Mouse (Mus musculus) forebrain, embryonic 12.5 days (tissue): ENCODE results near the gene Ugt8a. TPM values are rescaled to one million over a fixed set of nuclear protein-coding genes. Genes with fewer than 3 reads are reported as not detected.

Experiments used
- ATAC-seq: fragments of 200-750 bp; cut with Nextera tagmentation; 2 replicates; pipeline ENCODE4 v1.8.0; 2017; ENCODE audit warnings: moderate TSS enrichment; ENCODE audit not compliant: low FRiP score
- H3K27ac ChIP-seq: fragments of 300-500 bp; sonication (generic); 2 replicates; pipeline ENCODE4 v1.5.1; 2016; ENCODE audit warnings: mild to moderate bottlenecking
- H3K27me3 ChIP-seq: fragments of 300-500 bp; sonication (generic); 2 replicates; pipeline ENCODE4 v1.6.1; 2016; ENCODE audit warnings: mild to moderate bottlenecking
- H3K36me3 ChIP-seq: fragments of 300-500 bp; sonication (generic); replicated peaks from 2 replicates; pipeline ENCODE4 v1.6.1; 2016; ENCODE audit warnings: mild to moderate bottlenecking
- H3K4me1 ChIP-seq: fragments of 300-500 bp; sonication (generic); 2 replicates; pipeline ENCODE4 v1.6.1; 2016
- H3K4me2 ChIP-seq: fragments of 300-500 bp; sonication (generic); 2 replicates; pipeline ENCODE4 v1.6.1; 2016; ENCODE audit warnings: mild to moderate bottlenecking, moderate library complexity
- H3K4me3 ChIP-seq: fragments of 300-500 bp; sonication (generic); replicated peaks from 2 replicates; pipeline ENCODE4 v1.5.1; 2016; ENCODE audit warnings: mild to moderate bottlenecking
- H3K9ac ChIP-seq: fragments of 300-500 bp; sonication (generic); 2 replicates; pipeline ENCODE4 v1.6.1; 2016; ENCODE audit warnings: mild to moderate bottlenecking
- H3K9me3 ChIP-seq: fragments of 300-500 bp; sonication (generic); 2 replicates; pipeline ENCODE4 v1.6.1; 2016
- WGBS: fragments of 180-500 bp; shearing (Covaris S2); methylation state at CpG from one replicate; pipeline ENCODE4 v1.1.7; 2016; 5-methylcytosine and 5-hydroxymethylcytosine counted together
- polyA plus RNA-seq: library from polyadenylated mRNA; unstranded; fragments of >200 nt; fragmentation: Nextera tagmentation; extraction: Ambion mirVana; gene quantifications from 2 replicates; pipeline ENCODE4 v1.2.1, GENCODE M21; 2016

The Ugt8a gene
- polyA plus RNA-seq, 1 experiment from 2014 or later: 4.1 TPM

DNA sequence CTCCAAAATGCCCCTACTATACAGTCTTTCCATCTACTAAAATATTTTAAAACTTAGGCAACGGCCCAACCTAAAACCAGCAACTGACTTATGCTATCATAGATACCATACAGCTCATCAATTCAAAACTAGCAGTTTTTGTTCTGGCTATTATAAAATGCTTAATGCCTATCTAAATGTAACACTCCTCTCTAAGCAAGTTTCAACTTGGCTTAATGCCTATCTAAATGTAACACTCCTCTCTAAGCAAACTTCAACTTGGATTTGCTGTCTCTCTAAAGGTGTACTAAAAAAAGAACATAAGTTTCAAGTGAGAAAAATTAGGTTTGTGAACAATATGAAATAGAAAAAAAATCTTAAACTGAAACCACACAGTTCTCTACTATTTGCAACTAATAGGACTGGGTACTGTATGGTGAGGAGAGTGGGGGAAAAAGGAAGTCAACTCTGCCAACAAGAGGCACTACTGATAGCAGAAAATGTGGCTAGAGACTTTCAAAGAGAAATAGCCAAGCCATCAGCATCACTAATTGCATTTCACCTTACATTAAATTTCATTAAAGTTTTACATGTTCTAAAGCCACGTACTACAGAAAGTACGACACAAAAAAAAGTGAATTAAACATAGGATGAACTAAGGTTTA, 5.7 kb downstream of the Ugt8a start:
- whole genome bisulfite sequencing: 84% methylated on average over 3 of the region's 3 CpGs
- ATAC-seq: no peak

DNA sequence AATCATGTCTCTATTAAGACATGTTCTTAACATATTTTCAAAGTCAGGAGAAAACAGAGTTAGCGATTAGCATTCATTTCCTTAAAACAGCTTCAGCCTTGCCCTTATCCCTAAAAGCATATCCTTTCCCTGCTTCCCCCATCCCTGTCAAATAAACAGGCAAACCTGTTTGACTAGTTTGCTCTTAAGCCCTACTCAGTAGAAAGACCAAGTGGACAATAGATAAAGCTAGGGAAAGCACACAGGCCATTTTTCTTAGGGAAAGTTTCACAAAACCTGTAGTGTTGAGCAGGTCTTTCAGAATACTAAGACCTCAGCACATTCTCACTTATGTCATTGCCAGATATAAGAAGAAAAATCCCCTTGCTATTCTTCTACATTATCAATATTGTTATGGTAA, 7.4 kb downstream of the Ugt8a start:
- Histone ChIP-seq H3K36me3 (no peaks in the 10 kb centered on the region), H3K9me3 (no peaks in the 10 kb centered on the region), H3K9ac (no peak overlapping the region), H3K4me3 (no peak overlapping the region), H3K27ac (no peak overlapping the region), H3K4me1 (no peaks in the 10 kb centered on the region), H3K27me3 (no peaks in the 10 kb centered on the region), H3K4me2 (no peak overlapping the region)
- no peak for ATAC-seq
- 55% methylated on average over 1 of the region's 1 CpGs for WGBS

More for the DNA sequence above, 5.7 kb downstream of the Ugt8a start:
- Histone ChIP-seq H3K27me3 (peaks cover 7% of the 10 kb centered on the region; the same call in 1 of the 2 replicates), H3K36me3 (no peaks in the 10 kb centered on the region), H3K27ac (no peak overlapping the region), H3K4me1 (peaks cover 6% of the 10 kb centered on the region; the same call in 1 of the 2 replicates), H3K9me3 (no peaks in the 10 kb centered on the region), H3K4me3 (no peak overlapping the region), H3K9ac (no peak overlapping the region), H3K4me2 (no peak overlapping the region)

DNA sequence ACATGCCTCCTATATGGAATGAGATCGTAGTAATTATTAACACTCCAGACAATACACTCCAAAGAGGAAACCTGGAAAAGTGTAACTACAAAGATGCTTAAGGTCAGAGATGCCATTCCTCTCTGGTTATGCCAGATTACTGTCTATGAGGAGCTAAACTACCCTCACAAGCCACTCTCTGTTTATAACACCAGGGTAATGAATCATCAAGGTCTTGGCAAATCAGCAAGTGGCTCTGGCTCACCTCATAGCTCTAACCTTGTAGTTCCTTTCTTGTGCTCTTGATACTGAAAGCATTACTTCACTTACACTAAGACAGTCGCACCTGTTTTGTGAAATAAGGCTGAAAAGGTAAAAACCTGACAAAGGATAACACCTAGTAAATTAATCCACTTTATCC, 17.5 kb downstream of the Ugt8a start:
- no peak for ATAC-seq
- H3K9ac ChIP-seq: no peak overlapping the region
- no peak overlapping the region for H3K4me3 ChIP-seq
- H3K9me3 ChIP-seq: no peaks in the 10 kb centered on the region
- 87% methylated on average over 2 of the region's 2 CpGs for WGBS
- H3K27ac ChIP-seq: no peak overlapping the region
- H3K4me1 ChIP-seq: no peaks in the 10 kb centered on the region
- no peaks in the 10 kb centered on the region for H3K27me3 ChIP-seq
- H3K36me3 ChIP-seq: no peaks in the 10 kb centered on the region
- no peak overlapping the region for H3K4me2 ChIP-seq

DNA sequence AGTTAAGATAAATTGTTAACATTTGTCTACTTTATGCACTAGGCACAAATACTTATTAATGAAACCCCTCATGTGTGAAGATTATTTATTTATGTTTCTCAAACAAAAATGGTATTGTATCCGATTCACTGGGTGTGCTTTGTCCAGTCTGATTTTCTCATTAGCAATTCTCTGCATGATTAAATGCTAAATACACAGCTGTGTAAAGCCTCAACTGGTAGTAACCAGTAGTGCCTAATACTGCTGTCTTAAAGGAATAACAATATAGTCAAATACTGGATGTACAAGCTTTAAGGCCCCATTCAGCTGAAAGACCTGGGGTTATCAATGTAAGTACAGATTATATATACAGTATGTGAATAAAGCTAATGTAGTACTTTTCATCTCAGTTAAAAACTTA, 39.4 kb downstream of the Ugt8a start:
- H3K4me3 ChIP-seq: no peak overlapping the region
- H3K9ac ChIP-seq: no peak overlapping the region
- no peaks in the 10 kb centered on the region for H3K9me3 ChIP-seq
- no peaks in the 10 kb centered on the region for H3K27me3 ChIP-seq
- no peaks in the 10 kb centered on the region for H3K4me1 ChIP-seq
- no peaks in the 10 kb centered on the region for H3K36me3 ChIP-seq
- no peak overlapping the region for H3K4me2 ChIP-seq
- WGBS: 67% methylated on average over 1 of the region's 1 CpGs
- no peak overlapping the region for H3K27ac ChIP-seq
- no peak for ATAC-seq

DNA sequence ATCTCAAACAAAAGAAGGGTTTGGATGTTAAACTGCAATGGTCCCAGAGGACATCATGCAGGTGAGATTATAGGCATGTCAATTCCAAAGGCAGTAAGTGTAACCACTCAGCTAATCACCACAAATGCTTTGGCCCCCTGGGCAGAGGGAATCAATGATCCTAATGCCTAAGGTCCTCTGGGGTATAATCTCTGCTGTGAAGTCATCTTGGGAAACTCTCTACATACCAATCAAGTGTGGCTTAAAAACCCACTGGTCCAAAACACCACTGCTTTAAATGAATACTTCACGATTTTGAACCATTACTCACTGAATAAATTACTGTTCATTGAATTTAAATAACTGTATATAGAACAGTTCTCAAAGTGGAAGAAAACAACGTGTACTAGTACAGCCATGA, 51.3 kb downstream of the Ugt8a start:
- no peak overlapping the region for H3K4me2 ChIP-seq
- H3K4me1 ChIP-seq: peaks cover 2% of the 10 kb centered on the region; the same call in 1 of the 2 replicates
- no peaks in the 10 kb centered on the region for H3K27me3 ChIP-seq
- 47% methylated on average over 2 of the region's 2 CpGs for WGBS
- no peak for ATAC-seq
- H3K4me3 ChIP-seq: no peak overlapping the region
- no peaks in the 10 kb centered on the region for H3K36me3 ChIP-seq
- no peaks in the 10 kb centered on the region for H3K9me3 ChIP-seq
- H3K9ac ChIP-seq: no peak overlapping the region
- no peak overlapping the region for H3K27ac ChIP-seq

DNA sequence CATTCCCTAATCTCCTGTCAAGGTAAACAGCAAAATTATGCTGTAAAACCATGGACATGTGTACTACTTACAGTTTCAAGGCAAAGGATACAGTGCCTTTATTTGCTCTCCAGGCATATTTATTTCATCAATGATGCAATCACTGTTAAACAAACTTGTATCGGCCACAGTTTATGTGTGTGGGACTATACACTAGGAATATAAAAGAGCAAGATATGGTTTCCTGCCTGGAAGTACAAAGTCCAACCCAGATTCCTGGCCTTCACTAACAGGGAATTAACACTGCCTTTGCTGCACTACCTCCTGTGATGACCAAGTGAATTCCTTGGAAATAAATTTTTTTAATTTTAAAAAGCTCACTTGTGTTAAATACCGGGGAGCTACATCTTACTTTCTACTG, 53.5 kb downstream of the Ugt8a start:
- WGBS: 91% methylated on average over 2 of the region's 2 CpGs
- H3K36me3 ChIP-seq: no peaks in the 10 kb centered on the region
- H3K4me1 ChIP-seq: peaks cover 2% of the 10 kb centered on the region; the same call in 1 of the 2 replicates
- H3K9ac ChIP-seq: no peak overlapping the region
- no peak overlapping the region for H3K4me3 ChIP-seq
- no peak overlapping the region for H3K27ac ChIP-seq
- H3K27me3 ChIP-seq: no peaks in the 10 kb centered on the region
- H3K4me2 ChIP-seq: no peak overlapping the region
- no peak for ATAC-seq
- no peaks in the 10 kb centered on the region for H3K9me3 ChIP-seq

DNA sequence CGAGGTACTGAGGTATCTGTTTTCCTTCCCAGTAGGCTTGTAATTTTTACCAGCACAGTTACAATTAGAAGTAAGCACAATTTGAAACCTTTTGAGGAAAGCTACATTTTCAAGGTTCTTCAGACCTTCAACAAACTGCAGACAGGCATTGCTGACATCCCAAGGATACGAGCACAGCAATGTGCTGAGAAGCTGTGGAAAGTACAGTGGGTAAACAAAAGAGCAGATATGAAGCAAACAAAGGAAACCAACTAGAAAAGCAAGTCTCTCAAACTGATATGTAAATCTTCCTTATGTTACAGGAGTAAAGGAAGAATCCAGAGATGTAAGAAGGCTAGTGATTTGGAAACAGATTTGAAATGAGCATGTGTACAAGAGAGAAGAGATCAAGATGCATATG, 54.0 kb downstream of the Ugt8a start:
- Histone ChIP-seq H3K4me2 (no peak overlapping the region), H3K9me3 (no peaks in the 10 kb centered on the region), H3K9ac (no peak overlapping the region), H3K4me1 (peaks cover 2% of the 10 kb centered on the region; the same call in 1 of the 2 replicates), H3K27me3 (no peaks in the 10 kb centered on the region), H3K4me3 (no peak overlapping the region), H3K27ac (no peak overlapping the region), H3K36me3 (no peaks in the 10 kb centered on the region)
- 73% methylated on average over 2 of the region's 2 CpGs for WGBS
- ATAC-seq: no peak

DNA sequence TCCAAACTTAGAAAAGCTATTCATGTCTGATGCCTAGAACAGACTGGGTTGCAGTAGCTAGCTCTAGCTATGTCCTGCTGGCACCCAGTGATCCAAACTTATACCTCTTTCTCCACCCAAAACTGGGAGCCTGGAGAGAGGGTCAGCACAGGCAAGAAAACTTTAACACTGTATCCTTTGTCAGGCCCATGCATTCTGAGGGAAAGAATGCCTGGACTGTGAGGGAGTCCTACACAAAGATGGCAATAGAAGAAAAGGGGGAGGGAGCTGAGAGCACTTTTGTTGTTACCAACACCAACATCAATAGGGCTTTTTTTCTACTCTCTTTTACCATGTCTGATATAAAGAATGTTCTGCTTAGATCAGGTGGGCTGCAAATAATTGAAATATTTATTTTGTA, 55.4 kb downstream of the Ugt8a start:
- no peak overlapping the region for H3K4me2 ChIP-seq
- peak; percentile 64; the same call in 1 of the 2 replicates for ATAC-seq

DNA sequence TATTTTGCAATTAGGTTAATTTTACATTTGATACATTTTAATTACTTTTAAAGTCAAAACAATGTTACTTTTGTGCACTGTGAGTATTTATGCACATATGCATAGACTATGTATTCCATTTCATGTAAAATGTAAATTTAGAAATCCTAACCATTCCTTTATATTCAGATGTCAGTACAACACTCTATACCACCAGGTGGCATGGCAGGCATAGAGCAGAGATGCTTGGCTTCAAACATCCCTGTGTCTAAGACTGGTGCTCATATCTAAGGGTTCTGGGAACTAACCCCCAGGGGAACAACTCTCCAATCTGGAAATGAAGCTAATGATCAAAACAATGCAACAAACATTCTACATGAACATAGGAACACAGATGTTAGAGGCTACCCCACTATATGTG, 56.6 kb downstream of the Ugt8a start:
- no peaks in the 10 kb centered on the region for H3K9me3 ChIP-seq
- H3K4me2 ChIP-seq: no peak overlapping the region
- H3K4me1 ChIP-seq: peaks cover 2% of the 10 kb centered on the region; the same call in 1 of the 2 replicates
- no peak overlapping the region for H3K27ac ChIP-seq
- H3K9ac ChIP-seq: no peak overlapping the region
- peak; percentile 55; the same call in 1 of the 2 replicates for ATAC-seq
- H3K27me3 ChIP-seq: no peaks in the 10 kb centered on the region
- no peak overlapping the region for H3K4me3 ChIP-seq
- H3K36me3 ChIP-seq: no peaks in the 10 kb centered on the region

More for the DNA sequence above, 55.4 kb downstream of the Ugt8a start:
- no peaks in the 10 kb centered on the region for H3K27me3 ChIP-seq
- no peak overlapping the region for H3K27ac ChIP-seq
- no peak overlapping the region for H3K9ac ChIP-seq
- no peaks in the 10 kb centered on the region for H3K36me3 ChIP-seq
- no peaks in the 10 kb centered on the region for H3K9me3 ChIP-seq
- H3K4me1 ChIP-seq: peaks cover 2% of the 10 kb centered on the region; the same call in 1 of the 2 replicates
- no peak overlapping the region for H3K4me3 ChIP-seq

DNA sequence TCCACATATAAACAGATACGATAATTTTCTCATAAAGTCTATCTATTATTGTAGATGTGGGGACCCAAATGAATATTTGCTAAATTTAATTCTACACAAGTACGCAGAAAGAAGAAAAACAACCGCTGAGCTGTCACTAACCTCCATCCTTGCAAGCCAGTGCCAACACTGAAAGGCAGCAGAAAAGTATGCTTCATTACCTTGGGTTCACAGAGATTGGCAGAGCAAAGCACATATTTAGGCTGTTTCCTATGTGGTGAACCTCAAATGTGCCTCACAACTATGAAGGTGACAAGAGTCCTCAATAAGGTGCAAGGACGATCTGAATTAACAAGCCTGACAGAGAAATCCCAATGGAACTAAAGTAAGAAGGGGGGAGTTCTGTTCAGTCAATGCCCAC, 64.0 kb downstream of the Ugt8a start:
- Histone ChIP-seq H3K9me3 (no peaks in the 10 kb centered on the region), H3K4me3 (no peak overlapping the region), H3K36me3 (no peaks in the 10 kb centered on the region), H3K27ac (no peak overlapping the region), H3K4me2 (no peak overlapping the region), H3K4me1 (no peaks in the 10 kb centered on the region; the same call in 1 of the 2 replicates), H3K9ac (no peak overlapping the region), H3K27me3 (no peaks in the 10 kb centered on the region)
- WGBS: 66% methylated on average over 4 of the region's 4 CpGs
- ATAC-seq: peak; percentile 23; the same call in 1 of the 2 replicates

DNA sequence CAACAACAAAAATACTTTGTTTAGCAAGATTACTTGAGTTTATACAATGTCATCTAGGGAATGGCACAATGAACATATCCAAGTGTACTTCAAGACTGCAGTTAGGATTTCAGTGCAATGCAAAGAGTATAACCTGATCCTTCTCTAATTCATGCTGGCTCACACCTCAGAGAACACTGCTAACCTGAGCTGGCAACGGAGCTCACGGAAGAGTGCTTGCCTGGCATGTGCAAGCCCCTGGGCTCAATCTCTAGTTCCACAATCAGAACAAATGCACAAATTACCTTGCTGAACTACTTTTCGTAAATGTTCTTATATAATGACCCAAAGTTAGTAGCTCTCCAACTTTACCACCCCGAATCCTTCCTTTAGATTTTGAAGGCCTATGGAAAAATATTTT, 68.5 kb downstream of the Ugt8a start:
- no peaks in the 10 kb centered on the region for H3K36me3 ChIP-seq
- H3K9ac ChIP-seq: no peak overlapping the region
- H3K9me3 ChIP-seq: no peaks in the 10 kb centered on the region
- no peak overlapping the region for H3K27ac ChIP-seq
- 87% methylated on average over 4 of the region's 4 CpGs for WGBS
- no peak overlapping the region for H3K4me3 ChIP-seq
- no peaks in the 10 kb centered on the region; the same call in 1 of the 2 replicates for H3K4me1 ChIP-seq
- no peak for ATAC-seq
- no peak overlapping the region for H3K4me2 ChIP-seq
- no peaks in the 10 kb centered on the region for H3K27me3 ChIP-seq

DNA sequence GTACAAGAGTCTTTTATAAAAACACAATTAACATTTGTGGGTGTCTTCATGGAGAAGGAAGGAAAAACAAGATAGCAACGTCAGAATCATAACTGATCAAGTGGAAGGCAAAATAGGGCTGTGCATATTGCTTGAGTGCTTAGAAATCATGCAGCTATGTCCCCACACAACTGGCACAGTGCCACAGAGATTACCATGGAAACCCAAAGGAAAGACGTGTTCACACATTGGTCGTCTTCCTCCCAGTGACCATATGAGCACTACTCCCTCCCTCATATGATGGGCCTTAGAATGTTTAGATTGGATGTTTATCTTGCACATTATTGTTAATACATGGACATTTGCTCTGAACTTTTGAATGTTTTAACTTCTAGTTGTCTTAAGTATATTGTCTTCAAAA, 76.8 kb downstream of the Ugt8a start:
- ATAC-seq: 0 out of 2 replicates have a peak, but pooled peaks have one; percentile 30
- H3K27ac ChIP-seq: no peak overlapping the region
- WGBS: 63% methylated on average over 3 of the region's 3 CpGs

DNA sequence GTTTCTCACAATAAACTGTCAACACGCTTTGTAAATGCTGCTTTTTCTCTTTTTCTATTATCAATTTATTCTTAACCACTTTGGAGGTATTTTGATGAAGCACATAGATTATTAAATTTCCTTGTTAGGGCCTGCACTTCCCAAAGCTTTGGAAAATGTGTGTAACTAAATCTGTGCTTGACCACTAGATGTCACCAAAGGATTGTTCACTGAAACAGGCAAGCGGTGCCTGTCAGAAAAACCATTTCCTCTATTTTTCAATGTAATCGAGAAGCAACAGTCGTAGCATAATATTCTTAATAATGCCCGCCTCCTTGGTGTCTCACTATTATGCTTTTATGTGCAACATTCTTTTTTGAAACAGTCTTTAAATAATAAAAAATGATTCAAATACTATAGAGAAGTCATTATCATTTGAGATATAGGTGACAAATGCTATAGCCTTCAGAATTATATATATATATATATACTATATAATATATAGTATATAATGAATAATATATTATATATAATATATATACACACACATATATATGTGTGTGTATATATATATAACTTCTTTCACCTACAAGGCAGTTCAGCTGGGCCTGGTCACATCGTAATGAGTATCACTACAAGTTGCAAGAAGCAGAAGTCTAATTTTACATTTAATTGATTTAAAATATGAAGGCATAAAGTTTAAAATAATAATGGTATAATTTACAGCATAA, 89.1 kb downstream of the Ugt8a start:
- Histone ChIP-seq H3K9ac (no peak overlapping the region), H3K4me1 (no peaks in the 10 kb centered on the region), H3K27ac (no peak overlapping the region), H3K4me2 (no peak overlapping the region), H3K9me3 (no peaks in the 10 kb centered on the region), H3K36me3 (no peaks in the 10 kb centered on the region), H3K4me3 (no peak overlapping the region), H3K27me3 (no peaks in the 10 kb centered on the region)
- peak; percentile 63 for ATAC-seq
- 33% methylated on average over 6 of the region's 6 CpGs for WGBS

More for the DNA sequence above, 76.8 kb downstream of the Ugt8a start:
- Histone ChIP-seq H3K9ac (no peak overlapping the region), H3K36me3 (no peaks in the 10 kb centered on the region), H3K4me3 (no peak overlapping the region), H3K9me3 (no peaks in the 10 kb centered on the region), H3K27me3 (no peaks in the 10 kb centered on the region), H3K4me2 (no peak overlapping the region), H3K4me1 (no peaks in the 10 kb centered on the region)
